Mouse (Mus musculus) left cerebral cortex, postnatal 36 days (tissue): ENCODE data around the gene Ccdc183. TPM values are rescaled to one million over a fixed set of nuclear protein-coding genes. Genes with fewer than 3 reads are reported as not detected.
A peak's percentile ranks its signal among the peaks of the same experiment; 100 is the strongest.

Experiments
- DNase-seq, 2 experiments: peaks; one replicate each; pipeline ENCODE4 v3.0.0; 2021 to 2022; ENCODE audit warnings: low spot score in 2 of 2, mixed read lengths in 1 of 2
- intact Hi-C: fragments of 180-260 bp; cut with DNase I; formaldehyde crosslinking; loops from one replicate; pipeline ENCODE4 v1.15.1; 2025
- total RNA-seq, 2 experiments: library from RNA; stranded (reverse); gene quantifications; 2 replicates each; pipeline ENCODE4 v1.2.3; 2021

The Ccdc183 gene
- not detected for total RNA-seq

- intact Hi-C loops = no loop called here
- no peak for DNase-seq
These were observed at the start of gene Ccdc183 for GRCm38 (mm10) chr2:25617578-25617977. Gene Ccdc183 (minus strand): TSS chr2:25617678.

- no peak for DNase-seq
- intact Hi-C loops = loop anchor here (10.0 kb wide), 1 partner anchor 448 kb away; no protein-coding TSS in a partner anchor
These were observed 49.0 kb upstream of the Ccdc183 start for GRCm38 (mm10) chr2:25666516-25666915.

- DNase-seq = no peak
- intact Hi-C loops = loop anchor here (10.0 kb wide), 1 partner anchor 451 kb away; no protein-coding TSS in a partner anchor
These were observed 46.6 kb upstream of the Ccdc183 start for GRCm38 (mm10) chr2:25664125-25664524.

GRCm38 (mm10) chr2:25663511-25663910, 46.0 kb upstream of the Ccdc183 start:
- DNase-seq = no peak

GRCm38 (mm10) chr2:25661245-25661970, 43.9 kb upstream of the Ccdc183 start:
- intact Hi-C loops = loop anchor here (10.0 kb wide), 1 partner anchor 453 kb away; no protein-coding TSS in a partner anchor
- DNase-seq = no peak

More at GRCm38 (mm10) chr2:25663511-25663910, 46.0 kb upstream of the Ccdc183 start:
- intact Hi-C loops = loop anchor here (10.0 kb wide), 1 partner anchor 451 kb away; no protein-coding TSS in a partner anchor

- no peak for DNase-seq
- intact Hi-C loops = loop anchor here (10.0 kb wide), 1 partner anchor 455 kb away; no protein-coding TSS in a partner anchor
These were observed 42.8 kb upstream of the Ccdc183 start for GRCm38 (mm10) chr2:25660279-25660678.

GRCm38 (mm10) chr2:25657652-25658051, 40.2 kb upstream of the Ccdc183 start, which contains the start of gene Lcn5:
Gene Lcn5 (plus strand): TSS chr2:25657952.
- DNase-seq = no peak
- intact Hi-C loops = no loop called here

GRCm38 (mm10) chr2:25657246-25657645, 39.8 kb upstream of the Ccdc183 start:
- DNase-seq = no peak
- intact Hi-C loops = no loop called here

- intact Hi-C loops = no loop called here
- DNase-seq = peak in 1 of 2 experiments; percentile 14
These were observed 39.2 kb upstream of the Ccdc183 start for GRCm38 (mm10) chr2:25656691-25657090.

GRCm38 (mm10) chr2:25654502-25654901, 37.0 kb upstream of the Ccdc183 start:
- intact Hi-C loops = no loop called here
- DNase-seq = no peak

- intact Hi-C loops = no loop called here
- no peak for DNase-seq
These were observed 35.4 kb upstream of the Ccdc183 start, which contains the start of gene Lcn8 for GRCm38 (mm10) chr2:25652902-25653301. Gene Lcn8 (plus strand): TSS chr2:25653120.

GRCm38 (mm10) chr2:25639890-25640289, 22.4 kb upstream of the Ccdc183 start:
- intact Hi-C loops = no loop called here
- DNase-seq = no peak

GRCm38 (mm10) chr2:25634046-25634445, 16.6 kb upstream of the Ccdc183 start:
- intact Hi-C loops = no loop called here
- DNase-seq = no peak

GRCm38 (mm10) chr2:25633616-25634015, 16.1 kb upstream of the Ccdc183 start:
- no peak for DNase-seq
- intact Hi-C loops = no loop called here

GRCm38 (mm10) chr2:25628738-25629137, 11.3 kb upstream of the Ccdc183 start:
- intact Hi-C loops = no loop called here

GRCm38 (mm10) chr2:25627811-25628210, 10.3 kb upstream of the Ccdc183 start, which contains the start of gene Fcna:
Gene Fcna (minus strand): TSS chr2:25628030.
- DNase-seq = no peak
- intact Hi-C loops = no loop called here

More at GRCm38 (mm10) chr2:25628738-25629137, 11.3 kb upstream of the Ccdc183 start:
- no peak for DNase-seq

- no peak for DNase-seq
- intact Hi-C loops = no loop called here
These were observed 8.5 kb upstream of the Ccdc183 start for GRCm38 (mm10) chr2:25625986-25626385.

GRCm38 (mm10) chr2:25621229-25622200, 4.0 kb upstream of the Ccdc183 start, which contains the start of gene Tmem141:
Gene Tmem141 (minus strand): TSS chr2:25622005.
- intact Hi-C loops = no loop called here
- peak; percentile 82 to 84 for DNase-seq

GRCm38 (mm10) chr2:25620852-25621228, 3.4 kb upstream of the Ccdc183 start:
- DNase-seq = no peak
- intact Hi-C loops = no loop called here

GRCm38 (mm10) chr2:25620386-25620785, 2.9 kb upstream of the Ccdc183 start:
- no peak for DNase-seq
- intact Hi-C loops = no loop called here
